Mouse (Mus musculus) CH12.LX (cell line): ENCODE results near the gene Mta1. TPM values are rescaled to one million over a fixed set of nuclear protein-coding genes. Genes with fewer than 3 reads are reported as not detected.

Source experiments
- DNase-seq: peaks from one replicate; pipeline ENCODE4 v3.0.0-alpha.2; 2013; ENCODE audit errors: extremely low read depth
- H3K27ac ChIP-seq: 2 replicates; pipeline ENCODE4 v1.5.1; 2012; ENCODE audit warnings: low read depth, mild to moderate bottlenecking, control low read depth, moderate library complexity; ENCODE audit not compliant: insufficient read depth
- H3K27me3 ChIP-seq: replicated peaks from 2 replicates; pipeline ENCODE3; 2012; ENCODE audit warnings: inconsistent platforms
- H3K36me3 ChIP-seq, 2 experiments: replicated peaks in 1 of 2; 2 replicates each; pipeline versions ENCODE3 to v1.6.1; 2012; ENCODE audit warnings: inconsistent platforms in 1 of 2, low read length in 1 of 2, mild to moderate bottlenecking in 1 of 2, mixed read lengths in 1 of 2, moderate library complexity in 1 of 2; ENCODE audit not compliant: control insufficient read depth in 1 of 2, insufficient read depth in 1 of 2
- H3K4me1 ChIP-seq, 2 experiments: 2 replicates each; pipeline ENCODE4 v1.6.1; 2012; ENCODE audit warnings: inconsistent platforms in 1 of 2, moderate library complexity in 1 of 2; ENCODE audit not compliant: insufficient read depth in 2 of 2, control insufficient read depth in 1 of 2
- H3K4me2 ChIP-seq: 2 replicates; pipeline ENCODE4 v1.6.1; 2012; ENCODE audit warnings: low read depth, mild to moderate bottlenecking, control low read depth; ENCODE audit not compliant: poor library complexity, insufficient read depth, severe bottlenecking
- H3K4me3 ChIP-seq, 3 experiments: fragments of 150-350 bp in 1 of 3; sonication (generic) in 1 of 3; replicated peaks in 1 of 3; 2 replicates each; pipeline versions ENCODE3 to v1.5.1; 2011 to 2012; ENCODE audit warnings: low read depth in 2 of 3, low read length in 2 of 3, mild to moderate bottlenecking in 2 of 3, moderate library complexity in 2 of 3, control low read depth in 1 of 3, improper control_type of control experiment in 1 of 3, inconsistent platforms in 1 of 3, mixed read lengths in 1 of 3; ENCODE audit not compliant: poor library complexity in 1 of 3
- H3K79me2 ChIP-seq: replicated peaks from 2 replicates; pipeline ENCODE4 v1.6.1; 2012; ENCODE audit warnings: mild to moderate bottlenecking, moderate library complexity; ENCODE audit not compliant: control insufficient read depth, poor library complexity, insufficient read depth, severe bottlenecking; ENCODE audit errors: extremely low read depth
- H3K9ac ChIP-seq: 2 replicates; pipeline ENCODE4 v1.6.1; 2012; ENCODE audit warnings: low read depth, mild to moderate bottlenecking, control low read depth, moderate library complexity; ENCODE audit not compliant: insufficient read depth
- H3K9me3 ChIP-seq: replicated peaks from 2 replicates; pipeline ENCODE3; 2012; ENCODE audit warnings: low read length, inconsistent platforms, mixed read lengths
- BHLHE40 ChIP-seq: IDR thresholded peaks from 2 replicates; pipeline ENCODE4 v1.6.1; 2011; ENCODE audit warnings: mild to moderate bottlenecking, low read depth, low read length, improper control_type of control experiment
- CHD1 ChIP-seq: IDR thresholded peaks from 2 replicates; pipeline ENCODE4 v1.6.1; 2012; ENCODE audit warnings: low read depth, low read length, improper control_type of control experiment, inconsistent platforms
- CTCF ChIP-seq, 2 experiments: IDR thresholded peaks in 1 of 2; conservative IDR thresholded peaks in 1 of 2; 2 replicates each; pipeline ENCODE4 v1.5.1; 2011 to 2012; ENCODE audit warnings: low read depth in 2 of 2, low read length in 2 of 2, improper control_type of control experiment in 1 of 2, inconsistent platforms in 1 of 2, mild to moderate bottlenecking in 1 of 2, moderate library complexity in 1 of 2
- EP300 ChIP-seq: IDR thresholded peaks from 2 replicates; pipeline ENCODE4 v1.6.1; 2011; ENCODE audit warnings: low read length, improper control_type of control experiment
- ETS1 ChIP-seq: conservative IDR thresholded peaks from 2 replicates; pipeline ENCODE4 v1.6.1; 2012; ENCODE audit warnings: low read depth, mild to moderate bottlenecking, inconsistent platforms, low read length, improper control_type of control experiment, moderate library complexity
- IRF4 ChIP-seq: IDR thresholded peaks from 2 replicates; pipeline ENCODE4 v1.6.1; 2014; ENCODE audit warnings: low read depth, mild to moderate bottlenecking, inconsistent platforms, low read length, improper control_type of control experiment
- JUND ChIP-seq: conservative IDR thresholded peaks from 2 replicates; pipeline ENCODE4 v1.6.1; 2011; ENCODE audit warnings: low read depth, low read length, improper control_type of control experiment
- MAZ ChIP-seq: IDR thresholded peaks from 2 replicates; pipeline ENCODE4 v1.6.1; 2012; ENCODE audit warnings: low read depth, mild to moderate bottlenecking, inconsistent platforms, low read length, improper control_type of control experiment, moderate library complexity
- MYC ChIP-seq: IDR thresholded peaks from 2 replicates; pipeline ENCODE4 v1.6.1; 2011; ENCODE audit warnings: low read depth, mild to moderate bottlenecking, improper control_type of control experiment, low read length
- NELFE ChIP-seq: IDR thresholded peaks from 2 replicates; pipeline ENCODE4 v1.6.1; 2011; ENCODE audit warnings: low read depth, low read length, improper control_type of control experiment
- NRF1 ChIP-seq: IDR thresholded peaks from 2 replicates; pipeline ENCODE4 v1.6.1; 2014; ENCODE audit warnings: low read depth, mild to moderate bottlenecking, inconsistent platforms, low read length, improper control_type of control experiment, moderate library complexity
- POLR2A ChIP-seq: IDR thresholded peaks from 2 replicates; pipeline ENCODE4 v1.6.1; 2011; ENCODE audit warnings: low read depth, mild to moderate bottlenecking, improper control_type of control experiment, low read length
- POLR2AphosphoS2 ChIP-seq: IDR thresholded peaks from 2 replicates; pipeline ENCODE4 v1.6.1; 2011; ENCODE audit warnings: low read depth, low read length, improper control_type of control experiment
- RAD21 ChIP-seq: IDR thresholded peaks from 2 replicates; pipeline ENCODE4 v1.6.1; 2011; ENCODE audit warnings: low read depth, mild to moderate bottlenecking, low read length, improper control_type of control experiment, moderate library complexity
- RCOR1 ChIP-seq: conservative IDR thresholded peaks from 2 replicates; pipeline ENCODE4 v1.6.1; 2012; ENCODE audit warnings: low read depth, mild to moderate bottlenecking, inconsistent platforms, low read length, improper control_type of control experiment
- SIN3A ChIP-seq: IDR thresholded peaks from 2 replicates; pipeline ENCODE4 v1.6.1; 2012; ENCODE audit warnings: low read length, improper control_type of control experiment, inconsistent platforms
- SMC3 ChIP-seq: IDR thresholded peaks from 2 replicates; pipeline ENCODE4 v1.6.1; 2011; ENCODE audit warnings: low read depth, low read length, improper control_type of control experiment
- TBP ChIP-seq: conservative IDR thresholded peaks from 2 replicates; pipeline ENCODE4 v1.6.1; 2011; ENCODE audit warnings: low read depth, low read length, improper control_type of control experiment
- TCF12 ChIP-seq: IDR thresholded peaks from 2 replicates; pipeline ENCODE4 v1.6.1; 2014; ENCODE audit warnings: low read depth, mild to moderate bottlenecking, inconsistent platforms, low read length, improper control_type of control experiment
- UBTF ChIP-seq: IDR thresholded peaks from 2 replicates; pipeline ENCODE4 v1.6.1; 2012; ENCODE audit warnings: low read depth, mild to moderate bottlenecking, inconsistent platforms, low read length, improper control_type of control experiment, moderate library complexity
- USF1 ChIP-seq: IDR thresholded peaks from 2 replicates; pipeline ENCODE4 v1.6.1; 2014; ENCODE audit warnings: low read depth, mild to moderate bottlenecking, inconsistent platforms, low read length, improper control_type of control experiment
- ZC3H11A ChIP-seq: IDR thresholded peaks from 2 replicates; pipeline ENCODE4 v1.6.1; 2012; ENCODE audit warnings: low read depth, mild to moderate bottlenecking, inconsistent platforms, low read length, improper control_type of control experiment
- ZKSCAN1 ChIP-seq: IDR thresholded peaks from 2 replicates; pipeline ENCODE4 v1.6.1; 2012; ENCODE audit warnings: low read depth, inconsistent platforms, low read length, improper control_type of control experiment, borderline replicate concordance
- ZNF384 ChIP-seq: IDR thresholded peaks from 2 replicates; pipeline ENCODE4 v1.6.1; 2012; ENCODE audit warnings: low read depth, low read length, improper control_type of control experiment, inconsistent platforms
- dilution Hi-C: fragments of 300-500 bp; cut with MboI; formaldehyde crosslinking; loops from 2 replicates; pipeline ENCODE4 v1.14.3; 2020; ENCODE audit warnings: low sequenced_read_pairs; ENCODE audit not compliant: extremely low pct_unique_long_range_greater_than_20kb, extremely low pct_ligation_motif_present
- in situ Hi-C: fragments of 300-500 bp; cut with MboI; formaldehyde crosslinking; loops from 3 replicates; pipeline ENCODE4 v1.14.3; 2019; ENCODE audit warnings: low sequenced_read_pairs, low pct_ligation_motif_present, low pct_unique_long_range_greater_than_20kb, mixed read lengths
- polyA plus RNA-seq: library from polyadenylated mRNA; unstranded; fragments of >175 nt; gene quantifications from 2 replicates; pipeline ENCODE4 v1.2.1, GENCODE M21; 2012; ENCODE audit warnings: low read depth; ENCODE audit not compliant: insufficient read length
- total RNA-seq, 2 experiments: library from RNA; depleted of rRNA; stranded (reverse); fragments of 300-350 nt in 1 of 2; fragments of >200 nt in 1 of 2; gene quantifications; 2 replicates each; pipeline ENCODE4 v1.2.3; 2012 to 2014

Gene Mta1
- total and polyA plus RNA-seq, 3 experiments: 11.5 to 76.7 (median 39.4) TPM

DNA sequence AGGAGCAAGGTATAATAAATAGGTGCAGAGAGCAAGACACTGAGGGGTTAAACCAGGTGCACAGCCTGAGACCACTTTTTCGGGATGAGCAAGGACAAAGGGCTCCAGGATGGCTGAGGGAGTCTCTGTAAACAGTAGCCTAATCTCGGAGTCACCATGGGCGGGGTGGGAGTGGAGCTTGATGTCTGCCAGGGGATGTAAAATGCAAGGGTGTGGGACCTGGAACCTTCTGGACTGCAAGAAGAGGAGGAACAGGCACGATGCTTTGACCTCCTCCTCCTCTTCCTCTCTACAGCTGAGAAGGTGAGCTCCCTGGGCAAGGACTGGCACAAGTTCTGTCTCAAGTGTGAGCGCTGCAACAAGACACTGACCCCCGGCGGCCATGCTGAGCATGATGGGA, 45.1 kb downstream of the Mta1 start:
- H3K4me3 ChIP-seq: no peak overlapping the region
- no peak overlapping the region for H3K27ac ChIP-seq
- H3K4me2 ChIP-seq: no peak overlapping the region
- H3K79me2 ChIP-seq: no peaks in the 10 kb centered on the region
- TF ChIP-seq CTCF (conservative IDR thresholded peaks at IDR 0.05 in 1 of 2, IDR thresholded peaks at IDR 0.05 in 1 of 2; ENCODE audit: low read depth in 2 of 2, low read length in 2 of 2) (peak in 1 of 2 experiments; percentile 11; a peak in 1 of 4 replicates), RCOR1 (no peak), IRF4 (no peak)
- H3K9me3 ChIP-seq: peaks cover 23% of the 10 kb centered on the region
- in situ Hi-C loops: no loop called here
- H3K27me3 ChIP-seq: peaks cover 8% of the 10 kb centered on the region
- DNase-seq: no peak
- dilution Hi-C loops: no loop called here
- no peak overlapping the region for H3K9ac ChIP-seq
- H3K36me3 ChIP-seq: peaks cover 5 to 31% of the 10 kb centered on the region in 2 experiments
- H3K4me1 ChIP-seq: peaks cover 7 to 21% of the 10 kb centered on the region in 2 experiments

DNA sequence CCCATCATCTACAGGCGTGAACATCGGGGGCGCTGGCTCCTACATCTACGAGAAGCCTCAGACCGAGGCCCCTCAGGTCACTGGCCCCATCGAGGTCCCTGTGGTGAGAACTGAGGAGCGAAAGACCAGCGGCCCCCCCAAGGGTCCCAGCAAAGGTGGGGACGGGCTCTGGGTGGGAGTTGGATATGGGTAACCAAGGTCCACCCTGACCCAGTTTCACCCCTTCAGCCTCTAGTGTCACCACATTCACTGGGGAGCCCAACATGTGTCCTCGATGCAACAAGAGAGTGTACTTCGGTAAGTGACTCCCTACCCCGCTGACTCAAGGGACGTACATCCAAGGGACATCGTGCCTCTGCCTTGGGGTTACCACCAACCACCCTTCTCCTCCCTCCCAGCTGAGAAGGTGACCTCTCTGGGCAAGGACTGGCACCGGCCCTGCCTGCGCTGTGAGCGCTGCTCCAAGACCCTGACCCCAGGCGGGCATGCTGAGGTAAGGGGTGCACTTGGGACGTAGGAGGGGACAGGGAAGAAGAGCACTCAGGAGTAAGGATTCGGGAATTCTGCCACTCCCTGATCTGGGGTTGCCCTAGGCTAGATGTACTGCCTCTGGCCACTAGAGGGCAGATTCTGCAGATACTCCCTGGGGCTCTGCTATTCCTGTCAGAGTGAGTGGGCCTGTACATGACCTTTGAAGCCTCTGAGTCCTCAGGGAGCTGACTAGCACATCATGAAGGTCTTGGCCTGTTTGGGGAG, 46.1 kb downstream of the Mta1 start:
- Histone ChIP-seq H3K9me3 (peaks cover 22% of the 10 kb centered on the region), H3K4me1 (peaks cover 10 to 25% of the 10 kb centered on the region in 2 experiments), H3K36me3 (peaks cover 0 to 21% of the 10 kb centered on the region in 2 experiments), H3K27ac (no peak overlapping the region), H3K9ac (no peak overlapping the region), H3K4me3 (no peak overlapping the region), H3K79me2 (no peaks in the 10 kb centered on the region), H3K4me2 (no peak overlapping the region), H3K27me3 (peaks cover 15% of the 10 kb centered on the region)
- peak; percentile 33 for DNase-seq
- in situ Hi-C loops: no loop called here
- dilution Hi-C loops: no loop called here
- TF ChIP-seq UBTF: no peak
- peak; percentile 11 for TF ChIP-seq RAD21
- TF ChIP-seq NELFE: no peak
- no peak for TF ChIP-seq CHD1
- TF ChIP-seq POLR2A: no peak
- TF ChIP-seq RCOR1: no peak
- no peak for TF ChIP-seq SIN3A
- TF ChIP-seq SMC3: peak; percentile 51
- no peak for TF ChIP-seq IRF4
- no peak for TF ChIP-seq ZC3H11A
- no peak for TF ChIP-seq TBP
- TF ChIP-seq ZNF384: no peak
- no peak for TF ChIP-seq TCF12
- TF ChIP-seq JUND: no peak
- TF ChIP-seq ETS1: no peak
- TF ChIP-seq CTCF (conservative IDR thresholded peaks at IDR 0.05 in 1 of 2, IDR thresholded peaks at IDR 0.05 in 1 of 2; ENCODE audit: low read depth in 2 of 2, low read length in 2 of 2): peak; percentile 77 to 90
- TF ChIP-seq MYC: no peak
- TF ChIP-seq USF1: no peak
- TF ChIP-seq NRF1: no peak
- TF ChIP-seq MAZ: no peak
- no peak for TF ChIP-seq POLR2AphosphoS2
- no peak for TF ChIP-seq EP300
- TF ChIP-seq BHLHE40: no peak
- no peak for TF ChIP-seq ZKSCAN1
